Mouse (Mus musculus) frontal cortex, adult 2 months (tissue): Measurements from ENCODE around the gene Akap7. TPM values are rescaled to one million over a fixed set of nuclear protein-coding genes. Genes with fewer than 3 reads are reported as not detected.
A peak's percentile ranks its signal among the peaks of the same experiment; 100 is the strongest.

Experiments used
- DNase-seq, 2 experiments: peaks; one replicate each; pipeline ENCODE4 v3.0.0; 2022; ENCODE audit warnings: low spot score in 1 of 2; ENCODE audit errors: extremely low spot score in 1 of 2
- polyA plus RNA-seq: library from polyadenylated mRNA; depleted of rRNA; stranded (reverse); fragments of >200 nt; gene quantifications from 2 replicates; pipeline ENCODE4 v1.2.3, GENCODE M21; 2012; rRNA removed

Gene Akap7
- polyA plus RNA-seq, 1 experiment, result 50.9 TPM

DNA sequence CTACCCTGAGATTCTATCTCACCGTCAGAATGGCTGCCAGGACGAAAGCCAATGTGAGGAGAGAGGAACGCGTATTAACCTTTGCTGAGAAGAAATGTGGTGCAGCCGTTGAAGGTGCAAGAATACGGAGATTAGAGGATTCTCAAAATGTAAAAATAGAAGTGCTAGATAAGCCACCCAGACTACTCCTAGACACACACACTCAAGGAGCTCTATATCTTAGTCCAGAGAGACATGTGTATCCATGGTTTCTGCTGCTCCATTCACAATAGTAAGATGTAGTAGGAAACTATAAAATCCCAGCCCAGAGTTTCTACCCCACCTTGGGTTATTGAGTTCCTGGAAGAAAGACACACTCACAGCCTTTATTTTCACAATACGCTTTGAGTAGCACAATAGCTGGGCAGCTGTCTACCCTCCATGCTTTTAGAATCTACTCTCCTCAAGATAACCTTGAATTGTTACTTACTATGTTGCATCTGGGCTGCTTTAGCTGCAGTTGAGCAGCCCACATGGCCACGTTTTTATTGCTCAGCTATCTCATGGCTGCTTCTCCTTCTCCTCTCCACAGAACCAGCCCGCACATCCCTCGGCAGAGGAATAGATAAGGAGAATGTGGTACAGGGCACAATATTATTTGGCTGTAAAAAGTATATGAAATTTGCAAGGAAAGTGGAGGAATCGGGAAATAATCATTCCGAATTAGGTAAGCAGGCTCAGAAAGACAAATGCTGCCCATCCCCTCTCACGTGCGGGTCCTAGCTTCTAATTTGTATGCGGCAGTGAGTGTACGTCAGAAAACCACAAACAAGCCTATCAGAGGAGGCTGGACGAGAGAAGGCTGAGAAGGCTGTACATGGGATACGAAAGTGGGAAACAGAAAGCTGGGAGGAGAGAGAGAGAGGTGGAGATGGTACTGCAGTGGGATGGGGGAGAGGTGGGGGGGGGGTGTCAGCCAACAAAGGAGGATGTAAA, 162.6 kb downstream of the Akap7 start:
- peak; percentile 20 to 56 for DNase-seq

DNA sequence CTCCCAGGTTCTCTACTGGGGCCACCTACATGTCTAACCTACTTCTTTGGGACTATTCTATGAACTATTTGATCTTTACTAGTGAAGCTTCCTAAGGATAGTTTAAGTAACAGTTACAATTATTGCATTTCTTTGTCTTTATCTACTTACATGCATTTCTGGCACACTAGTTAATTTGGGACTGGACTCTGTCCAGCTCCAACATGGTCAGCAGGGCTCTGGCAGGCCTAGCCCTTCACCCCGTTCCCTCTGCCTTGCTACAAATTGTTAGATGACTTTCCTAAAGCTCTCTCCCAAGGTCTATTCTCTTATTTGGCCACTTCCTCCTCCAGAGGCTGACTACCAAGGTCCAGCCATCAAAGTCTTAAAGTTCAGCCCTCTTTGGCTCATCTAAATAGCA, 165.9 kb downstream of the Akap7 start:
- DNase-seq, result no peak

DNA sequence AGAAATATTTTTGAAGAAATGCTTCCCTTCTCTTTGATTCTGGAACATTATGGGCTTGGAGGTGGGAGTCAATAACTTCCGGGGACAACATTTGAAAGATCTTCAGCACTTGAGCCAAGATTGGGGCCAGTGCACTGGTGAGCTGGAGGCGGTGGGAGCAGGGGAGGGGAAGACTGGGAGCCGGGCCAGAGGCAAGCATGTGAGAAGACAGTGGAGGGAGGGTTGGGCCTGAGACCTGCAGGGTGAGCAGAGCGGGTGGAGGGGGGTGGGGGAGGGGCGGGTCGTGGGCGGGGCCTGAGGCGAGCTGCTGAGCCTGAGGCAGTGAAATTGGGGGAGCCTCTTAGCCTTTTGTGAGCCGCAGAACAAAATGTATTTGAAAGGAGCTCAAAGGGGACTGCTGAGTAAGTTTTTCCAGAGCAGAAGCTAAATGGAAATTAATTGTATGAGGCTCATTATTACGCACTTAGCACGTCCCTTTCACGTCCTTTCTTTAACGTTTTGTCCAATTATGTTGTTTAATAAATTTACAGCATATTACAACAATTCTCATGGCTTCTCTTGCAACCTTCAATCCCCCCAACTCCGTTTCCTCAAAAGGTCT, 167.4 kb downstream of the Akap7 start:
- no peak for DNase-seq

DNA sequence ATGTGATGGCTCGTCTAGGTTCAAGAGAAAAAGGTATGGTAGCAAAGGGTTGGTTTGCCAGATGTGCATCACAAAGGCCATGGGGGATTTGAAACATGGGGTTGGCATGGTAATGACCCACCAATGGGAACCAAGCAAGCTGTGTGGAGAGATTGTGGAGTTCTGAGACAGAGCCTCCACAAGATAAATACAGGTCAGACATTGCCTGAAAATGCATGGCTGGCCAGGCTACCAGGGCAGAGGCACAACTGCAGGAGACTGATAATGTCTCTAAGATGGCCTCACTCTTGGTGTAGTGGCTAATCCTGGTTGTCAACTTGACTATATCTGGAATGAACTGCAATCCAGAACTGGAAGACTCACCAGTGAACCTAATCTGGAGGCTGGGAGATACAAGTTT, 174.1 kb downstream of the Akap7 start:
- no peak for DNase-seq

DNA sequence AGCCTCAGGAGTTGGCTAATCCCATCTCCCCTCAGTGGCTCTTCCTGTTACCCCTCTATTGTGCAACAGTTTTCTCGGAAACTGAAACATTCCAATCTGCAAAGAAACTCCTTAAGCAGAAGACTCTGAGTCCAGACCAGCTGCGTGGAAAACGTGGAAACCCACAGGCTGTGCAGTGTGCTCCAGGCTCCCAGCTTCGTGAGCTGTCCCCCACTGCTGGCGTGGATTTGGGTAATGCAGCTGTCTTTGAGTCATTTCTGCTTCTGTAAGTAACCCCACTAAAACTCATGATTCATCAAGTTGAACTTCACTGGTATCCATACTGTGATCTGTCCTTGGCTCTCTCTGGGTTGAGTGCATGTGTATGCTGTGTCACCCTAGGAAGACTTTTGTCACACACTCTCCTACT, 179.2 kb downstream of the Akap7 start:
- no peak for DNase-seq

DNA sequence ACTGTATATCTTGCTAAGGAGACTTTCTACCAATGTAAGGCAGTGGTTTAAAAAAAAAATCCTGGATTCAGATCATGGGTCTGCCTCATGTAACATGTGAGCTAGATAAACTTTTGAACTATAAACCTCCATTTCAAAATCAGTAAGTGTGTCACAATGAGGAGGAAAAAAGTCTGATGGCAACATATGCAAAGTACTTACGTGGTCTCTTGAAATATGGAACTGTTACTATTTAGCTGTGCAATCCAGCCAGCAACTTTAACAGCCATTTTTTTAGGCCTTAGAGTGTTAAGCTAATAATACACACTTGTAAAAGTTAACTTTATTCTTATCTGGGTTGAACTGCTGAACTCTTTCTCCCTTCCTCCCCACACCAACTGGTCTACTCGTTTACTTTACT, 181.6 kb downstream of the Akap7 start:
- no peak for DNase-seq

DNA sequence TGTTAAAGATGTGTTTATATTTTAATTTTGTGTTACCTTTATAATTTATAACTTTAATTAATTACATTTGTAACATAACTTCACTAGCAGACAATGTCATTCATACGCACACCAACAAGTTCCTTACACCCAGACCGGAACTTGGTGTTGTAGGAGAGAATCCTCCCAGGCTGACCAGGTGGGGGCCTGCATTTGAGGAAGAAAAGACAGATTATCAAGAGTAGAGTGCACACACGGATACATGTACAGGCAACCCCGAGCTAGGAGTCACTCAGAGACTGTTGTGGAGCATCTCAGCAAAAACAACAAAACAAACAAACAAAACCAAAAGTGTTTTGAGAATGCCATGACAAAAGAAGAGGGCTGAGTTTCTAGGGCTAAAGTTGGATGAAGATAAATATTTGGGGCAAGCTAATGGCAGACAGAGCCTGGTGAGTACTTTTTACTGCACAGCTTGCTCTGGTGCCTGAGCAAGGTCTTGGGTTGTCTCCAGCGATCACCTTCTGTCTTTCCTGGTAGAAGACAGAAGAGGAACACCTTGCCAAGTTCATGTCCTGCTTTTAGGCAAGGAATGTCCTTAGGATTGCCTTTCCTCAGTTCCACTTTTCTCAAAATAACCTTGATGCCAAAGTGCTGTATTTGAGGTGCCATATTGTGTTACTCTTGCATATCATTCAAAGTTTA, 186.7 kb downstream of the Akap7 start:
- no peak for DNase-seq

Other genes starting within 250 kb of the Akap7 start
- gene Epb41l2, start 51.9 kb upstream of the Akap7 start, polyA plus RNA-seq, result 99.9 and 108 TPM in 2 replicates
- not detected in 2 replicates for gene Smlr1, start 228.4 kb upstream of the Akap7 start, polyA plus RNA-seq